Mouse (Mus musculus) left cerebral cortex, postnatal 14 days (tissue): ENCODE measurements at regions not wholly inside any gene's neighbourhood (a gene's known extent, or its start where the extent isn't known, plus 50 kb on each side); places are given as distances from the start of the nearest gene placed in this dataset.
A peak's percentile ranks its signal among the peaks of the same experiment; 100 is the strongest.
"Not testable (repeated sequence)": the region's sequence is repeated elsewhere in the genome, so short reads cannot be mapped to it uniquely, and the experiment has no call there.

Experiments
- DNase-seq, 2 experiments: peaks; one replicate each; pipeline ENCODE4 v3.0.0; 2021 to 2022; ENCODE audit warnings: low spot score in 2 of 2, mixed read lengths in 1 of 2
- intact Hi-C: fragments of 180-260 bp; cut with DNase I; formaldehyde crosslinking; loops from one replicate; pipeline ENCODE4 v1.15.1; 2025

- intact Hi-C loops, result no loop called here
Observed at GRCm38 (mm10) chr3:98968811-98969210, 75.8 kb upstream of the Hao2 start.

GRCm38 (mm10) chr3:98975777-98976176 is 82.7 kb upstream of the Hao2 start:
- intact Hi-C loops, result loop anchor here (5.0 kb wide), 1 partner anchor 58 kb away; no protein-coding TSS in a partner anchor

More at GRCm38 (mm10) chr3:98968811-98969210, 75.8 kb upstream of the Hao2 start:
- DNase-seq, result no peak

GRCm38 (mm10) chr3:98982787-98983186 is 89.7 kb upstream of the Hao2 start:
- intact Hi-C loops, result no loop called here
- DNase-seq, result no peak

More at GRCm38 (mm10) chr3:98975777-98976176, 82.7 kb upstream of the Hao2 start:
- peak; percentile 12 to 14 for DNase-seq

GRCm38 (mm10) chr3:98987266-98987665 is 94.2 kb upstream of the Hao2 start:
- intact Hi-C loops, DNase-seq: not testable (repeated sequence)

- intact Hi-C loops, result no loop called here
- peak; percentile 16 to 21 for DNase-seq
Observed at GRCm38 (mm10) chr3:98990801-98991200, 97.8 kb upstream of the Hao2 start.

- intact Hi-C loops, result no loop called here
- DNase-seq, result no peak
Observed at GRCm38 (mm10) chr3:98991276-98991675, 98.2 kb upstream of the Hao2 start.

GRCm38 (mm10) chr3:98994086-98994485 is 101.0 kb upstream of the Hao2 start:
- intact Hi-C loops, result no loop called here

GRCm38 (mm10) chr3:99030636-99031035 is 110.2 kb upstream of the Wars2 start:
- intact Hi-C loops, result no loop called here
- no peak for DNase-seq

More at GRCm38 (mm10) chr3:98994086-98994485, 101.0 kb upstream of the Hao2 start:
- DNase-seq, result no peak

GRCm38 (mm10) chr3:99046190-99046589 is 94.7 kb upstream of the Wars2 start:
- no peak for DNase-seq
- intact Hi-C loops, result no loop called here

GRCm38 (mm10) chr3:99047156-99047555 is 93.7 kb upstream of the Wars2 start:
- intact Hi-C loops, result no loop called here
- DNase-seq, result no peak

GRCm38 (mm10) chr3:99049305-99049704 is 91.6 kb upstream of the Wars2 start:
- DNase-seq, result no peak
- intact Hi-C loops, result no loop called here

- DNase-seq, result no peak
- intact Hi-C loops, result no loop called here
Observed at GRCm38 (mm10) chr3:99052176-99052575, 88.7 kb upstream of the Wars2 start.

- intact Hi-C loops, result no loop called here
- no peak for DNase-seq
Observed at GRCm38 (mm10) chr3:99067168-99067567, 73.7 kb upstream of the Wars2 start.
